Mouse (Mus musculus) stomach, embryonic 15.5 days (tissue): Measurements from ENCODE around the gene Tipin. TPM values are rescaled to one million over a fixed set of nuclear protein-coding genes. Genes with fewer than 3 reads are reported as not detected.

Experiments used
- ATAC-seq: fragments of 200-750 bp; cut with Nextera tagmentation; 2 replicates; pipeline ENCODE4 v1.8.0; 2017; ENCODE audit warnings: low read depth, moderate number of reproducible peaks, moderate TSS enrichment; ENCODE audit not compliant: insufficient read depth, low FRiP score
- H3K27ac ChIP-seq: fragments of 300-500 bp; sonication (generic); 2 replicates; pipeline ENCODE4 v1.5.1; 2015; ENCODE audit warnings: mild to moderate bottlenecking, inconsistent platforms
- H3K27me3 ChIP-seq: fragments of 300-500 bp; sonication (generic); replicated peaks from 2 replicates; pipeline ENCODE4 v1.6.1; 2015; ENCODE audit warnings: inconsistent platforms
- H3K36me3 ChIP-seq: fragments of 300-500 bp; sonication (generic); 2 replicates; pipeline ENCODE4 v1.6.1; 2015; ENCODE audit warnings: inconsistent platforms
- H3K4me1 ChIP-seq: fragments of 300-500 bp; sonication (generic); 2 replicates; pipeline ENCODE4 v1.6.1; 2015; ENCODE audit warnings: inconsistent platforms
- H3K4me2 ChIP-seq: fragments of 300-500 bp; sonication (generic); 2 replicates; pipeline ENCODE4 v1.6.1; 2015; ENCODE audit warnings: mild to moderate bottlenecking, inconsistent platforms
- H3K4me3 ChIP-seq: fragments of 300-500 bp; sonication (generic); replicated peaks from 2 replicates; pipeline ENCODE4 v1.5.1; 2015; ENCODE audit warnings: inconsistent platforms
- H3K9ac ChIP-seq: fragments of 300-500 bp; sonication (generic); 2 replicates; pipeline ENCODE4 v1.6.1; 2015; ENCODE audit warnings: inconsistent platforms
- H3K9me3 ChIP-seq: fragments of 300-500 bp; sonication (generic); 2 replicates; pipeline ENCODE4 v1.6.1; 2016; ENCODE audit warnings: inconsistent platforms
- WGBS: fragments of 180-500 bp; shearing (Covaris S2); methylation state at CpG from one replicate; pipeline ENCODE4 v1.1.7; 2015; 5-methylcytosine and 5-hydroxymethylcytosine counted together
- polyA plus RNA-seq: library from polyadenylated mRNA; unstranded; fragments of >200 nt; fragmentation: Nextera tagmentation; extraction: Ambion mirVana; gene quantifications from 2 replicates; pipeline ENCODE4 v1.2.1, GENCODE M21; 2015

The Tipin gene
- polyA plus RNA-seq: 182 and 194 TPM in 2 replicates

DNA sequence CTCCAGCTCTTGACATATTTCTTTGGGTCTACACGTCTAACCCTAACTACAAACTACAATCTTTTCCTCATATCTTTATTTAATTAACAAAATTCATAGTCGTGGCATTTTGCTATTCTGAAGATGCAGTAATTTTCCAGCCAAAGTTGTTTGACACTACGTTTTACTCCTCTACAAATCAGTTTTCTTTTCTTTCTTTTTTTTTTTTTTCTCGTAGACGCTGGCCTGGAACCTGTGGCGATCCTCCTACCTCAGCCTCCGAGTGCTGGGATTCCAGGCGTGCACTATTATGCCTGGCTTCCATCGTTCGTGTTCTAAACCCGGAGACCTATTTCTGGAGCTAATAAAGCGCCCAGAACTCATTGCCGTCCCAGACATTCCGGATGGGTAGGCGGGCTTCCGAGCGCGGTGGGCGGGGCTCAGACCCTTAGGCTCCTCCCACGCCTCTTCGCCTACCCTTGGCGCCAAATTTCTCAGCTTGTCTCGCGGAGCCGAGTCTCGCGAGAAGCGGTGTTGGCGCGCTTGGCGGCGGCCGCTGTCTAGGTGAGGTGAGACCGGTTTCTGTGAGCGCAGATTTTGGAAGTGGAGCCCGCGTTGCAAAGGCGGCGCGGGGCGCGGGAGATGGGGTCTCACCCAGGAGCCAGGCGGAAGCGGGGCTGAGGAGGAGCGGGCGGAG, at the start of gene Tipin:
Gene Tipin, plus strand, starts transcription at position 477 of the 676 bp plus-strand sequence.
- Histone ChIP-seq H3K9ac (peak within 1 kb of the TSS; percentile 96), H3K36me3 (no peaks in the 10 kb centered on the region), H3K9me3 (no peaks in the 10 kb centered on the region), H3K4me2 (peak within 1 kb of the TSS; percentile 67), H3K27me3 (no peaks in the 10 kb centered on the region), H3K4me1 (peaks cover 9% of the 10 kb centered on the region; the same call in 1 of the 2 replicates), H3K4me3 (peak within 1 kb of the TSS; percentile 90), H3K27ac (peak within 1 kb of the TSS; percentile 93)
- peak; percentile 94 for ATAC-seq
- 2% methylated on average over 46 of the region's 46 CpGs for WGBS

DNA sequence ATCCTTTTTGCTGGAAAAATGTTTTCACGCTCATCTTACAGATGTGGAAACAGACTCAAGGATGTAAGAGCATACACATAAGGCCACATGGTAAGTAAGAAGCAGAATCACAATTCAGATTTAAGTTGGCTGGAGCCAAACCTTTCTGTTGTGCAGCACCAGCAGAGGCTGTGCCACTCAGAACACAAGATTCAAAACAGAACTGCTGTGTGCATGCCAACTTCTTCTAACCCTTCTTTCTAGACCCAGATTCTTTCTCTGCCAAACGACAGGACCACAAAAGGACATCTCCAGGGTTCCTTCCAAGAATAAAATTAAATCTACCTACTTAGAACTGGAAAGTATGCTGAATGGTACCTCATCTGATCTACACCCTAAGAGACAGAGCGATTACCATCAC, 49.7 kb upstream of the Tipin start:
- H3K9ac ChIP-seq: no peak overlapping the region
- H3K4me1 ChIP-seq: peaks cover 24% of the 10 kb centered on the region
- peak overlapping the region; percentile 72 for H3K27ac ChIP-seq
- ATAC-seq: no peak
- H3K9me3 ChIP-seq: no peaks in the 10 kb centered on the region
- no peak overlapping the region for H3K4me3 ChIP-seq
- peaks cover 5% of the 10 kb centered on the region; the same call in 1 of the 2 replicates for H3K36me3 ChIP-seq
- H3K27me3 ChIP-seq: no peaks in the 10 kb centered on the region
- WGBS: 57% methylated on average over 3 of the region's 3 CpGs
- H3K4me2 ChIP-seq: 0 out of 2 replicates have a peak overlapping the region, but pooled peaks have one; percentile 8

DNA sequence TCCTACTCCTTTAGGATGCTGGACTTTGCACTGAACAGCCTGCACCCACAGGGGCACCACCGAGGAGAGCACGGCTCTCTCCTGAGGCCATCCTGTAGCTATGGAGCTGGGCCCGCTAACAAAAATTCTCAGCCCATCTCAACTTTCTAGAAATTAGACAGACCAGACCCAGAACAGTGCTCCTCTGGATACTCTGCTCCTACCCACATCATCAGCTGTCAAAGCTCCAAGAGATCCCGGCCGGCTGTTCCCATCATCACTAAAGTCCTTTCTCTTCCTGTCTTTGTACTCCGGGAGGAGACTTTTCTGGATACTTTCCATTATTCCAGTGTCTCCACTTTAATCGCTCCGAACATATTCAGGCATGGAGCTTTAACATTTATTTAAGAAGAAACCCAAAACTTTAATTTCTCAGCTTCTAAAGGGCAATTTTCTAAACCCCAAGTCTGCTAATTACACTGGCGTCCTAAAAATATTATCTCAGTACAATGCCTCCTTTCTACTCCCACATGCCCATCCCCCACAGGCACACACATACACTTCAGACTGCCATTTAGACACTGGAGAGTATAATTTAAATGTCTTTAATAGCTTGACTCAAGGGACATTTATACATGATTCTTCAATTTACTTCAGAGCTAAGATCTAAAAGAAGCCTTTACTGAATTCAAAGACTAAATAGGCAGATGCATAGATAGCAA, 49.0 kb upstream of the Tipin start:
- Histone ChIP-seq H3K27ac (peak overlapping the region; percentile 72), H3K9me3 (no peaks in the 10 kb centered on the region), H3K4me1 (peaks cover 24% of the 10 kb centered on the region), H3K9ac (no peak overlapping the region), H3K4me2 (peak overlapping the region; percentile 8; the same call in 1 of the 2 replicates), H3K36me3 (peaks cover 5% of the 10 kb centered on the region; the same call in 1 of the 2 replicates), H3K4me3 (no peak overlapping the region), H3K27me3 (no peaks in the 10 kb centered on the region)
- no peak for ATAC-seq
- WGBS: 35% methylated on average over 9 of the region's 9 CpGs

DNA sequence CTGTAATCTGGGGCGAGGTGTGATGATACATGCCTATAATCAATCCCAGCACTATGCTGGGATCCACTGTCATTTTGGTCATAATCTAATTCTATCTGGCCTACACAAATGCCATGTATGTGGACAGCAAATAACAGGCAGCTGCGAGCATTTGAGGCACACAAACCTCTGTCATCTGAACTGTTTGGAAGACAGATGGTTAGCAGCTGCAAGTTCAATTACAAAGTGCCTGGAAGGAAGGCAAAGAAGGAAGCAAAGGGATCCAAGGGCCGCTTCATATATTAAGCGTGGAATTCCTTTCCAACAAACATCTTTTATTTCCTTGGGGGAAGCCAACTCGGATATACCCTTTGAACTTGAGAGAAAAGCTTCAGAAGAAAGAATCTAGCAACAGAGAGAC, 47.7 kb upstream of the Tipin start:
- peak; percentile 53; the same call in 1 of the 2 replicates for ATAC-seq
- WGBS: 37% methylated on average over 5 of the region's 5 CpGs
- H3K27me3 ChIP-seq: no peaks in the 10 kb centered on the region
- H3K4me2 ChIP-seq: 0 out of 2 replicates have a peak overlapping the region, but pooled peaks have one; percentile 8
- H3K9ac ChIP-seq: no peak overlapping the region
- H3K4me1 ChIP-seq: peaks cover 18% of the 10 kb centered on the region
- H3K4me3 ChIP-seq: no peak overlapping the region
- no peaks in the 10 kb centered on the region for H3K9me3 ChIP-seq
- H3K36me3 ChIP-seq: peaks cover 5% of the 10 kb centered on the region; the same call in 1 of the 2 replicates
- peak overlapping the region; percentile 80 for H3K27ac ChIP-seq

DNA sequence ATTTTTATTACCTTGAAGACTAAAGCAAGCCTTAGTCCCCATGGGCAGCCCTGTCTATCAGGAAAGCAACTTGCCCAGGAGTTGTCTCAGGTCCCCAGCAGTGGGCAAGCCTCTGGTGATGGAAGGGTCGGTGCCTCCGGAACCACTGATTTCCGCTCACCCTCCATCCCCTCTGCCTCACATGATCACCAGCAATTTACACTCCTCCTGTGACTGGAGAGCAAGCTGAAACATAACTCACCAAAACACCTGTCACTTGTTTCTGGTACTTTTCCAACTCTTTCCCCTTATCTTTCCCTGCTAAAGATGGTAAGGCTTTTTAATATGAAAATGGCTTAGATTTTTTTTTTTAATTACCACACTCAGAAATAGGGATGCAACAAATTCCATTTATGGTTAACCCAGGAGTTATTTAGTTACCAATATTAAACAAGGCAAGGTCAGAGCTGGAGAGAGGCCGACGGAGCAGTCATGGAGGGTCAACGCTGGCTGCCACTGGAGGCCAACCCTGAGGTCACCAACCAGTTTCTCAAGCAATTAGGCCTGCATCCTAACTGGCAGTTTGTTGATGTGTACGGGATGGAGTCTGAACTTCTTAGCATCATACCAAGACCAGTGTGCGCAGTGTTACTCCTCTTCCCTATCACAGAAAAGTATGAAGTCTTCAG, 46.5 kb upstream of the Tipin start, which contains the start of gene Uchl4:
Gene Uchl4, plus strand, starts transcription at position 434 of the 668 bp plus-strand sequence.
- 77% methylated on average over 8 of the region's 8 CpGs for WGBS
- Histone ChIP-seq H3K9me3 (no peaks in the 10 kb centered on the region), H3K27me3 (no peaks in the 10 kb centered on the region), H3K9ac (no peak within 1 kb of the TSS), H3K27ac (peak within 1 kb of the TSS; percentile 80), H3K36me3 (peaks cover 5% of the 10 kb centered on the region; the same call in 1 of the 2 replicates), H3K4me2 (0 out of 2 replicates have a peak within 1 kb of the TSS, but pooled peaks have one; percentile 8), H3K4me3 (no peak within 1 kb of the TSS), H3K4me1 (peaks cover 18% of the 10 kb centered on the region)
- ATAC-seq: no peak

DNA sequence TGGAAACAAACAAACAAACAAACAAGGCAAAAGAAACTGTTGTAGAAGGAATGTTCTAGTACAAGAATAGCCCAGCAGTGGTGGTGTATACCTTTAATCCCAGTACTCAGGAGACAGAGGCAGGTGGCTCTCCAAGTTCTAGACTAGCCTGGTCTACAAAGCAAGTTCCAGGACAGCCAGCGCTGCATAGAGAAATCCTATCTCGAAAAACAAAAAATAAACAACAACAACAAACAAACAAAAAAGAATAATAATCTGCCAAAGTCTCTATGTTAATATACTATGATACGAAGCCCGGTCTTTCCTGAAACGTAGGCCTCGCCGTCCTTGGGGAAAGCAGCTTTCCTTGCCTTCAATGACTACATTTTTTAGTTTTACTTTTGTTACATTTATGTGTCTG, 45.3 kb upstream of the Tipin start:
- WGBS: 96% methylated on average over 7 of the region's 7 CpGs
- no peaks in the 10 kb centered on the region for H3K9me3 ChIP-seq
- no peak overlapping the region for H3K4me2 ChIP-seq
- ATAC-seq: no peak
- no peak overlapping the region for H3K4me3 ChIP-seq
- peaks cover 5% of the 10 kb centered on the region; the same call in 1 of the 2 replicates for H3K36me3 ChIP-seq
- peaks cover 16% of the 10 kb centered on the region for H3K4me1 ChIP-seq
- H3K27ac ChIP-seq: no peak overlapping the region
- no peaks in the 10 kb centered on the region for H3K27me3 ChIP-seq
- H3K9ac ChIP-seq: no peak overlapping the region

DNA sequence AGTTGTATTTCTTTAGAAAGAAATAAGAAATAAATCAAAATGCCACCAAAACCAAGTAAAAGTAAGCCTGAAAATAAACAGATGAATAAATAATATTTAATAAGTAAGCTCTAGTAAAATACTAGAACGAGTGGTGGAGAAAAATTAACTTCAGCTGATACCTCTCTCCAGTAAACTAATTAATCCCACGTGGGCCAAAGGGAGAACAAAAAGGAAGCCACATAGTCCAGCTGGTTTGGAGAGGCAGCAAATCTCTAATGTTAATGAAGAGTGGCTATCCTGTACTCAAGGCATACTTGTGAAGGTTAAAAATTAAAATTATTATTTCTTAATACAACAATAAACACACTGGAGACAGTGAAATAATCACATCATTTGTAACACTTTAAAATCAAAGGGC, 41.3 kb upstream of the Tipin start:
- Histone ChIP-seq H3K27me3 (no peaks in the 10 kb centered on the region), H3K9me3 (no peaks in the 10 kb centered on the region), H3K4me1 (0 out of 2 replicates have a peak, but pooled peaks cover 3% of the 10 kb centered on the region), H3K4me3 (no peak overlapping the region), H3K36me3 (peaks cover 5% of the 10 kb centered on the region; the same call in 1 of the 2 replicates), H3K4me2 (no peak overlapping the region), H3K27ac (no peak overlapping the region), H3K9ac (no peak overlapping the region)
- 33% methylated on average over 2 of the region's 2 CpGs for WGBS
- no peak for ATAC-seq

DNA sequence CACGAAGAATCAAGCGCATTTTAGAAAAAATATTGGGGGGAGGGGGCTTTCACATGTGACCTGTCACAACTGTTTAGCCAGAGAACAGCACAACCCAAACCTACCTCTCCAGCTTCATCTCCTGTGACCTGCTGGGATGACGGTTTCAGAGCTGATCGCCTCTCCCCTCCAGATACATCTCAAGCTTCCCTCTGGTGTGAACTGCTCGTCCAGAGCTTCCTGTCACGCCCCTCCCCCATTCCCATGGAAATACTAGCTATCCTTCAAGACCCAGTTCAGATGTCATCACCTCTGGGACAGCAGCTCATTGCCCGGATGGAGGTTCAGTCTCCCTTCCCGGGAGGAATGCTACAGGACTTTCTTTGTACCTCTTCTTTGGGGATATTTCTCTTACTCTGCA, 40.7 kb upstream of the Tipin start:
- Histone ChIP-seq H3K4me2 (no peak overlapping the region), H3K4me3 (no peak overlapping the region)
- ATAC-seq: no peak

DNA sequence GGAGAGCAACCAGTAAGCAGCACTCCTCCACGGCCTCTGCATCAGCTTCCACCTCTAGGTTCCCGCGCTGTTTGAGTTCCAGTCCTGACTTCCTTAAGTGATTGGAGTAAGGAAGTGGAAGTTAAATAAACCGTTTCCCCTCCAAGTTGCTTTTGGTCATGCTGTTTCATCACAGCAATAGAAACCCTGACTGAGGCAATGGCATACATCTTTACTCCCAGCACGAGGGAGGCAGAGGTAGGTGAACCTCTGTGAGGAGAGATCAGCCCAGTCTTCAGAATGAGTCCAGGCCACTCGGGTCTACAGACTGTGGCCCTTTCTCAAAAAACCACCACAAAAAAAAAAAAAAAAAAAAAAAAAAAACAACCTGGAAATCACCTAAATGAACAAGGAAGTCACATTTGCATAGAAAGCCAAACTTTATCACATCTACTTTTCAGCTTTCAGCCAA, 39.0 kb upstream of the Tipin start:
- 0 out of 2 replicates have a peak, but pooled peaks cover 3% of the 10 kb centered on the region for H3K4me1 ChIP-seq
- 66% methylated on average over 6 of the region's 6 CpGs for WGBS
- no peaks in the 10 kb centered on the region for H3K27me3 ChIP-seq
- ATAC-seq: no peak
- H3K9ac ChIP-seq: no peak overlapping the region
- no peaks in the 10 kb centered on the region for H3K9me3 ChIP-seq
- no peak overlapping the region for H3K4me3 ChIP-seq
- H3K36me3 ChIP-seq: no peaks in the 10 kb centered on the region
- H3K27ac ChIP-seq: no peak overlapping the region
- no peak overlapping the region for H3K4me2 ChIP-seq

More for the DNA sequence above, 40.7 kb upstream of the Tipin start:
- Histone ChIP-seq H3K9ac (no peak overlapping the region), H3K9me3 (no peaks in the 10 kb centered on the region), H3K27me3 (no peaks in the 10 kb centered on the region), H3K4me1 (0 out of 2 replicates have a peak, but pooled peaks cover 3% of the 10 kb centered on the region), H3K27ac (no peak overlapping the region), H3K36me3 (peaks cover 5% of the 10 kb centered on the region; the same call in 1 of the 2 replicates)
- 40% methylated on average over 8 of the region's 8 CpGs for WGBS

DNA sequence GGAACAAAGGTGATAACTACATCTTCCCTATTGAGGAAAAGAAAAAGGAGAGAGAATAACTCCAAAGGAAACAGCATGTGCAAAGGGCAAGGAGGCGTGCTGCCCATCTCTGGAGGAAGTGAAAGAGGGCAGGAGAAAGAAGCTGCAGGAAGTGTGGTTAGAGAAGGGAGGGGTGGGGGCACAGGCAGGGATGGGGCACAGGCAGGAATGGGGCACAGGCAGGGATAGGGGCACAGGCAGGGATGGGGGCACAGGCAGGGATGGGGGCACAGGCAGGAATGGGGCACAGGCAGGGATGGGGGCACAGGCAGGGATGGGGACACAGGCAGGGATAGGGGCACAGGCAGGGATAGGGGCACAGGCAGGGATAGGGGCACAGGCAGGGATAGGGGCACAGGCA, 32.0 kb upstream of the Tipin start:
- no peak overlapping the region for H3K9ac ChIP-seq
- no peaks in the 10 kb centered on the region for H3K36me3 ChIP-seq
- no peak overlapping the region for H3K4me3 ChIP-seq
- H3K27ac ChIP-seq: no peak overlapping the region
- H3K4me1 ChIP-seq: 0 out of 2 replicates have a peak, but pooled peaks cover 6% of the 10 kb centered on the region
- 86% methylated on average over 1 of the region's 1 CpGs for WGBS
- no peaks in the 10 kb centered on the region for H3K27me3 ChIP-seq
- no peak for ATAC-seq
- H3K4me2 ChIP-seq: no peak overlapping the region
- H3K9me3 ChIP-seq: no peaks in the 10 kb centered on the region

DNA sequence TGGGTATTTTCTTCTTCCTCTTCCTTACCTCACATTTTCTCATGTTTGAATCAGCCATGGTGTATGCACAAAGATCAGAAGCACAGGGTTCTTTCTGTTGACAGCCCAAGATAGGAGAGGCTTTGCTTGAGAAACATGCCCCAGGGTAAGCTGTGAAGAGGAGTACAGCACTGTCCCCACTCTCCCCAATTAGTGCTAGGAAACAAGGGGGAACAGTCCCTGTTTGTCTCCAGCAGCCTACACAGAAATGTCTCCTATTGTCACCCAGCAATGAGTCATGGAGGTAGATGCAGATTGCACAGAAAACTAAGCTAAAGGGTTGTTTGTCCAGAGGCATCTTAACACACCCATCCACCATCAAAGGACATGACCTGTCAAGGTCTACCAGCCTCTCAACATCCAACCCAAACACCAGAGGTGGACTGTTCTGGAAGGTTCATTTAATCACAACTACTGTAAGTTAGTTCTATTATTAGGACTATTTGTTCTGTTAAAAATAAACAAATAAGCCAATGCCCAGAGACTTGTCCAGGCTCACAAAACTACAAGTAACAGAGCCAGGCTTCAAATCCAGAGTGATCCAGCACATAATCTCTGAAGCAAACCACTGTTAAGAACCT, 31.2 kb upstream of the Tipin start:
- no peaks in the 10 kb centered on the region for H3K9me3 ChIP-seq
- H3K4me2 ChIP-seq: no peak overlapping the region
- no peak for ATAC-seq
- 0 out of 2 replicates have a peak, but pooled peaks cover 6% of the 10 kb centered on the region for H3K4me1 ChIP-seq
- H3K27ac ChIP-seq: no peak overlapping the region
- no peaks in the 10 kb centered on the region for H3K27me3 ChIP-seq
- no peak overlapping the region for H3K4me3 ChIP-seq
- no peak overlapping the region for H3K9ac ChIP-seq
- no peaks in the 10 kb centered on the region for H3K36me3 ChIP-seq
